ENCODE assay signal across 22 mouse cellular contexts in genomic region chr8:125806459-125806858, GRCm38 (mm10).
DNase-seq lines count a peak whose midpoint lies in the region; ATAC-seq and TF ChIP-seq lines count a peak whose summit lies in the region.
"Had no signal": no experiment of that assay in that cellular context is flagged by ENCODE, and none has a peak within 500 bp of the region (broad histone marks: within the 10 kb centered on the region; RNA-seq: fewer than 3 reads in every experiment).

No protein-coding gene starts in this region.

- no peak overlapping the region for H3K4me2 ChIP-seq in neural tube, embryonic 15.5 days
- H3K4me2 ChIP-seq: embryonic facial prominence, embryonic 12.5 days; forebrain, embryonic 13.5 days; heart, embryonic 15.5 days; hindbrain, embryonic 15.5 days; intestine, embryonic 15.5 days; midbrain, embryonic 11.5 days had no signal

- no peak overlapping the region for H3K4me3 ChIP-seq in layer of hippocampus, adult 2 months
- H3K4me3 ChIP-seq in neural tube, embryonic 15.5 days (replicated peaks), result no peak overlapping the region
- H3K4me3 ChIP-seq: embryonic facial prominence, embryonic 12.5 days; erythroblast, embryonic 14.5 days; forebrain, embryonic 13.5 days; heart, adult 2 months; heart, embryonic 15.5 days; hindbrain, embryonic 15.5 days; intestine, embryonic 15.5 days had no signal

- peaks cover 11% of the 10 kb centered on the region; the same call in 1 of the 2 replicates for H3K4me1 ChIP-seq in neural tube, embryonic 15.5 days
- H3K4me1 ChIP-seq: embryonic facial prominence, embryonic 12.5 days; forebrain, embryonic 13.5 days; hindbrain, embryonic 15.5 days; intestine, embryonic 15.5 days had no signal

- TF ChIP-seq CTCF in layer of hippocampus, adult 2 months (conservative IDR thresholded peaks at IDR 0.05), result no peak

- WGBS in neural tube, embryonic 15.5 days, result 84% methylated on average over 12 of the region's 12 CpGs

- H3K27ac ChIP-seq in layer of hippocampus, adult 2 months, result peak overlapping the region; percentile 59
- H3K27ac ChIP-seq in neural tube, embryonic 15.5 days (replicated peaks), result no peak overlapping the region
- H3K27ac ChIP-seq: embryonic facial prominence, embryonic 12.5 days; forebrain, embryonic 13.5 days; heart, adult 2 months; heart, embryonic 15.5 days; hindbrain, embryonic 15.5 days; intestine, embryonic 15.5 days; liver, embryonic 14.5 days had no signal

- ATAC-seq in neural tube, embryonic 15.5 days (ENCODE audit: low FRiP score), result no peak
- ATAC-seq: forebrain, embryonic 13.5 days; intestine, embryonic 15.5 days had no signal

- peak in 1 of 2 experiments; percentile 45 for DNase-seq in layer of hippocampus, adult 2 months (ENCODE audit: low spot score in 2 of 2)
- DNase-seq in layer of hippocampus, adult 9-10 months (ENCODE audit: low spot score), result no peak
- peak; percentile 69 for DNase-seq in right cerebral cortex, adult 18-20 months
- no peak for DNase-seq in right cerebral cortex, postnatal 25 days
- DNase-seq in brain, adult 2 months (ENCODE audit: low read depth, low spot score), result peak; percentile 76
- DNase-seq in telencephalon, adult 2 months (ENCODE audit: low read depth, low spot score), result peak; percentile 50
- DNase-seq: adrenal gland, postnatal 14 days; cerebellum, adult 18-20 months; cerebellum, postnatal 25 days; gastrocnemius, postnatal 25 days; heart, adult 2 months; heart, postnatal 4 days; kidney, postnatal 10 days had no signal

- H3K9ac ChIP-seq in neural tube, embryonic 15.5 days (replicated peaks), result no peak overlapping the region
- H3K9ac ChIP-seq: embryonic facial prominence, embryonic 12.5 days; forebrain, embryonic 13.5 days; heart, embryonic 15.5 days; hindbrain, embryonic 15.5 days; intestine, embryonic 15.5 days; liver, embryonic 14.5 days had no signal

- H3K36me3 ChIP-seq in neural tube, embryonic 15.5 days, result peaks cover 12% of the 10 kb centered on the region
- H3K36me3 ChIP-seq: embryonic facial prominence, embryonic 12.5 days; heart, embryonic 15.5 days; intestine, embryonic 15.5 days had no signal

- H3K9me3 ChIP-seq in neural tube, embryonic 15.5 days (replicated peaks), result no peaks in the 10 kb centered on the region
- H3K9me3 ChIP-seq: embryonic facial prominence, embryonic 12.5 days; forebrain, embryonic 13.5 days; heart, embryonic 15.5 days; hindbrain, embryonic 15.5 days; intestine, embryonic 15.5 days had no signal

- no peaks in the 10 kb centered on the region for H3K27me3 ChIP-seq in neural tube, embryonic 15.5 days (replicated peaks)
- H3K27me3 ChIP-seq: embryonic facial prominence, embryonic 12.5 days; forebrain, embryonic 13.5 days; heart, embryonic 15.5 days; hindbrain, embryonic 15.5 days; intestine, embryonic 15.5 days had no signal

Comparison
In these comparisons a context has a peak if more than half of its experiments do, and no peak if none do; other contexts are left out.
1. DNase-seq: peak in right cerebral cortex, adult 18-20 months (single experiment), brain, adult 2 months (single experiment) and telencephalon, adult 2 months (single experiment); none in layer of hippocampus, adult 9-10 months (single experiment) and right cerebral cortex, postnatal 25 days (single experiment).